Mouse (Mus musculus): ENCODE results near the gene Fam102a. TPM values are rescaled to one million over a fixed set of nuclear protein-coding genes. Genes with fewer than 3 reads are reported as not detected.
"Not testable (repeated sequence)": the region's sequence is repeated elsewhere in the genome, so short reads cannot be mapped to it uniquely, and the experiment has no call there.

The Fam102a gene
- 16.6 and 20.2 TPM in 2 replicates for polyA plus RNA-seq (2015; fragmentation: Nextera tagmentation; extraction: Ambion mirVana)

- peak; percentile 90 for ATAC-seq (ENCODE audit: low FRiP score, low TSS enrichment)
- Histone ChIP-seq H3K27ac (replicated peaks) (peak within 1 kb of the TSS; percentile 99), H3K9me3 (ENCODE audit: control insufficient read depth, low read length) (no peaks in the 10 kb centered on the region), H3K4me2 (replicated peaks; ENCODE audit: low read depth) (peak within 1 kb of the TSS; percentile 60), H3K4me1 (replicated peaks; ENCODE audit: control insufficient read depth, insufficient read depth) (peaks cover 11% of the 10 kb centered on the region; the same call in 1 of the 2 replicates), H3K36me3 (ENCODE audit: control insufficient read depth, insufficient read depth, low read length) (no peaks in the 10 kb centered on the region), H3K9ac (ENCODE audit: low read length) (peak within 1 kb of the TSS; percentile 93), H3K27me3 (ENCODE audit: control insufficient read depth, insufficient read depth, low read length) (no peaks in the 10 kb centered on the region), H3K4me3 (ENCODE audit: low read depth, low read length) (peak within 1 kb of the TSS; percentile 80)
- peak; percentile 99 for DNase-seq (ENCODE audit: low spot score)
- under 1% methylated on average over 60 of the region's 67 CpGs for WGBS
- TF ChIP-seq CTCF (IDR thresholded peaks at IDR 0.05; ENCODE audit: low read depth): 0 out of 2 replicates have a peak, but pooled peaks have one; percentile 1
- no peak for TF ChIP-seq EP300 (optimal IDR thresholded peaks at IDR 0.05)
Measured at GRCm38 (mm10) chr2:32534733-32535471, at the start of gene Fam102a. Gene Fam102a, plus strand, starts transcription at chr2:32535332.

GRCm38 (mm10) chr2:32485751-32486150, 49.4 kb upstream of the Fam102a start:
- H3K27ac ChIP-seq (replicated peaks): no peak overlapping the region; the same call in 1 of the 2 replicates
- DNase-seq (ENCODE audit: low spot score) (no peak), ATAC-seq (ENCODE audit: low FRiP score, low TSS enrichment) (no peak)
- no peaks in the 10 kb centered on the region for H3K36me3 ChIP-seq (ENCODE audit: control insufficient read depth, insufficient read depth, low read length)
- no peak for TF ChIP-seq CTCF (IDR thresholded peaks at IDR 0.05; ENCODE audit: low read depth)
- TF ChIP-seq EP300 (optimal IDR thresholded peaks at IDR 0.05): no peak
- H3K4me1 ChIP-seq (replicated peaks; ENCODE audit: control insufficient read depth, insufficient read depth): no peaks in the 10 kb centered on the region
- WGBS: 79% methylated on average over 4 of the region's 4 CpGs
- H3K4me2 ChIP-seq (replicated peaks; ENCODE audit: low read depth): no peak overlapping the region
- no peak overlapping the region; the same call in 1 of the 2 replicates for H3K9ac ChIP-seq (ENCODE audit: low read length)
- no peaks in the 10 kb centered on the region for H3K9me3 ChIP-seq (ENCODE audit: control insufficient read depth, low read length)
- H3K27me3 ChIP-seq (ENCODE audit: control insufficient read depth, insufficient read depth, low read length): no peaks in the 10 kb centered on the region
- no peak overlapping the region for H3K4me3 ChIP-seq (ENCODE audit: low read depth, low read length)

GRCm38 (mm10) chr2:32486155-32486554, 49.0 kb upstream of the Fam102a start:
- TF ChIP-seq CTCF (IDR thresholded peaks at IDR 0.05; ENCODE audit: low read depth): no peak
- no peak for TF ChIP-seq EP300 (optimal IDR thresholded peaks at IDR 0.05)
- Histone ChIP-seq H3K36me3 (ENCODE audit: control insufficient read depth, insufficient read depth, low read length) (no peaks in the 10 kb centered on the region), H3K27ac (replicated peaks) (no peak overlapping the region), H3K9ac (ENCODE audit: low read length) (no peak overlapping the region; the same call in 1 of the 2 replicates), H3K4me1 (replicated peaks; ENCODE audit: control insufficient read depth, insufficient read depth) (no peaks in the 10 kb centered on the region), H3K9me3 (ENCODE audit: control insufficient read depth, low read length) (no peaks in the 10 kb centered on the region), H3K4me3 (ENCODE audit: low read depth, low read length) (no peak overlapping the region), H3K27me3 (ENCODE audit: control insufficient read depth, insufficient read depth, low read length) (no peaks in the 10 kb centered on the region), H3K4me2 (replicated peaks; ENCODE audit: low read depth) (no peak overlapping the region)
- no peak for DNase-seq (ENCODE audit: low spot score)
- 85% methylated on average over 9 of the region's 9 CpGs for WGBS
- ATAC-seq (ENCODE audit: low FRiP score, low TSS enrichment): no peak

- H3K9me3 ChIP-seq (ENCODE audit: control insufficient read depth, low read length): no peaks in the 10 kb centered on the region
- H3K4me2 ChIP-seq (replicated peaks; ENCODE audit: low read depth): no peak overlapping the region
- DNase-seq (ENCODE audit: low spot score) (peak; percentile 95), ATAC-seq (ENCODE audit: low FRiP score, low TSS enrichment) (peak; percentile 46)
- TF ChIP-seq CTCF (IDR thresholded peaks at IDR 0.05; ENCODE audit: low read depth): peak; percentile 86
- no peak for TF ChIP-seq EP300 (optimal IDR thresholded peaks at IDR 0.05)
- H3K27ac ChIP-seq (replicated peaks): no peak overlapping the region
- H3K4me1 ChIP-seq (replicated peaks; ENCODE audit: control insufficient read depth, insufficient read depth): no peaks in the 10 kb centered on the region
- no peaks in the 10 kb centered on the region for H3K36me3 ChIP-seq (ENCODE audit: control insufficient read depth, insufficient read depth, low read length)
- no peak overlapping the region for H3K4me3 ChIP-seq (ENCODE audit: low read depth, low read length)
- WGBS: 7% methylated on average over 6 of the region's 6 CpGs
- no peaks in the 10 kb centered on the region for H3K27me3 ChIP-seq (ENCODE audit: control insufficient read depth, insufficient read depth, low read length)
- no peak overlapping the region for H3K9ac ChIP-seq (ENCODE audit: low read length)
Measured at GRCm38 (mm10) chr2:32487124-32487623, 48.0 kb upstream of the Fam102a start.

GRCm38 (mm10) chr2:32488679-32489078, 46.5 kb upstream of the Fam102a start:
- DNase-seq (ENCODE audit: low spot score): peak; percentile 83

GRCm38 (mm10) chr2:32490730-32491129, 44.4 kb upstream of the Fam102a start:
- not testable (repeated sequence) for H3K36me3 ChIP-seq (ENCODE audit: control insufficient read depth, insufficient read depth, low read length); H3K27ac ChIP-seq (replicated peaks); H3K9ac ChIP-seq (ENCODE audit: low read length); DNase-seq (ENCODE audit: low spot score); H3K27me3 ChIP-seq (ENCODE audit: control insufficient read depth, insufficient read depth, low read length); H3K9me3 ChIP-seq (ENCODE audit: control insufficient read depth, low read length); ATAC-seq (ENCODE audit: low FRiP score, low TSS enrichment); H3K4me3 ChIP-seq (ENCODE audit: low read depth, low read length); H3K4me2 ChIP-seq (replicated peaks; ENCODE audit: low read depth); H3K4me1 ChIP-seq (replicated peaks; ENCODE audit: control insufficient read depth, insufficient read depth)

More at GRCm38 (mm10) chr2:32488679-32489078, 46.5 kb upstream of the Fam102a start:
- Histone ChIP-seq H3K27ac (replicated peaks) (no peak overlapping the region), H3K4me2 (replicated peaks; ENCODE audit: low read depth) (no peak overlapping the region), H3K4me3 (ENCODE audit: low read depth, low read length) (no peak overlapping the region), H3K36me3 (ENCODE audit: control insufficient read depth, insufficient read depth, low read length) (no peaks in the 10 kb centered on the region), H3K4me1 (replicated peaks; ENCODE audit: control insufficient read depth, insufficient read depth) (no peaks in the 10 kb centered on the region), H3K27me3 (ENCODE audit: control insufficient read depth, insufficient read depth, low read length) (no peaks in the 10 kb centered on the region), H3K9ac (ENCODE audit: low read length) (no peak overlapping the region), H3K9me3 (ENCODE audit: control insufficient read depth, low read length) (no peaks in the 10 kb centered on the region)
- TF ChIP-seq CTCF (IDR thresholded peaks at IDR 0.05; ENCODE audit: low read depth) (peak; percentile 95), EP300 (optimal IDR thresholded peaks at IDR 0.05) (no peak)
- ATAC-seq (ENCODE audit: low FRiP score, low TSS enrichment): peak; percentile 41
- WGBS: 2% methylated on average over 5 of the region's 5 CpGs
